Mouse (Mus musculus) testis, adult 2 months (tissue): ENCODE results near the gene Stk25. TPM values are rescaled to one million over a fixed set of nuclear protein-coding genes. Genes with fewer than 3 reads are reported as not detected.

ENCODE experiments used
- H3K27ac ChIP-seq: fragments of 200-500 bp; 2 replicates; pipeline ENCODE4 v1.5.1; 2012; ENCODE audit warnings: low read depth, low read length; ENCODE audit not compliant: control insufficient read depth, insufficient read depth
- H3K27me3 ChIP-seq: fragments of 200-500 bp; 2 replicates; pipeline ENCODE4 v1.6.1; 2012; ENCODE audit warnings: mild to moderate bottlenecking, low read length, moderate library complexity; ENCODE audit not compliant: control insufficient read depth, insufficient read depth
- H3K36me3 ChIP-seq: fragments of 200-500 bp; 2 replicates; pipeline ENCODE4 v1.6.1; 2012; ENCODE audit warnings: mild to moderate bottlenecking, low read length; ENCODE audit not compliant: control insufficient read depth, insufficient read depth
- H3K4me1 ChIP-seq: fragments of 200-500 bp; 2 replicates; pipeline ENCODE4 v1.6.1; 2012; ENCODE audit warnings: low read length; ENCODE audit not compliant: control insufficient read depth, insufficient read depth
- H3K4me3 ChIP-seq: fragments of 200-500 bp; 2 replicates; pipeline ENCODE4 v1.5.1; 2012; ENCODE audit warnings: low read depth, mild to moderate bottlenecking, low read length, moderate library complexity, mixed read lengths; ENCODE audit not compliant: control insufficient read depth
- CTCF ChIP-seq: fragments of 200-500 bp; IDR thresholded peaks from 2 replicates; pipeline ENCODE4 v1.5.1; 2012; ENCODE audit warnings: low read depth, mild to moderate bottlenecking, inconsistent platforms, low read length, moderate library complexity; ENCODE audit not compliant: control insufficient read depth, insufficient read depth, insufficient replicate concordance
- POLR2A ChIP-seq: fragments of 200-500 bp; IDR thresholded peaks from 2 replicates; pipeline ENCODE4 v1.6.1; 2012; ENCODE audit warnings: low read depth, mild to moderate bottlenecking, inconsistent platforms, low read length, moderate library complexity; ENCODE audit not compliant: control insufficient read depth
- polyA plus RNA-seq: library from polyadenylated mRNA; depleted of rRNA; stranded (reverse); fragments of >200 nt; gene quantifications from 2 replicates; pipeline ENCODE4 v1.2.3, GENCODE M21; 2012

The Stk25 gene
- polyA plus RNA-seq, 1 experiment, result 191 TPM

GRCm38 (mm10) chr1:93686961-93687320, 28.5 kb upstream of the Stk25 start:
- no peak for TF ChIP-seq POLR2A
- no peak for TF ChIP-seq CTCF
- no peak overlapping the region; the same call in 1 of the 2 replicates for H3K27ac ChIP-seq
- no peaks in the 10 kb centered on the region for H3K27me3 ChIP-seq
- H3K4me1 ChIP-seq, result peaks cover 13% of the 10 kb centered on the region
- H3K36me3 ChIP-seq, result no peaks in the 10 kb centered on the region
- no peak overlapping the region for H3K4me3 ChIP-seq

- H3K4me3 ChIP-seq, result peak overlapping the region; percentile 60
- TF ChIP-seq CTCF (no peak), POLR2A (no peak)
- peak overlapping the region; percentile 23; the same call in 1 of the 2 replicates for H3K27ac ChIP-seq
- H3K27me3 ChIP-seq, result no peaks in the 10 kb centered on the region
- peaks cover 13% of the 10 kb centered on the region for H3K4me1 ChIP-seq
- no peaks in the 10 kb centered on the region for H3K36me3 ChIP-seq
Measured at GRCm38 (mm10) chr1:93686245-93686960, 27.9 kb upstream of the Stk25 start.

GRCm38 (mm10) chr1:93685401-93686244, 27.2 kb upstream of the Stk25 start, which contains the start of gene Bok:
Bok (plus strand) TSS chr1:93685660.
- H3K4me1 ChIP-seq, result peaks cover 13% of the 10 kb centered on the region
- TF ChIP-seq CTCF (no peak), POLR2A (no peak)
- peak within 1 kb of the TSS; percentile 23; the same call in 1 of the 2 replicates for H3K27ac ChIP-seq

GRCm38 (mm10) chr1:93679889-93680568, 21.6 kb upstream of the Stk25 start:
- no peak overlapping the region for H3K27ac ChIP-seq

More at GRCm38 (mm10) chr1:93685401-93686244, 27.2 kb upstream of the Stk25 start, which contains the start of gene Bok:
- peak within 1 kb of the TSS; percentile 60 for H3K4me3 ChIP-seq
- no peaks in the 10 kb centered on the region for H3K36me3 ChIP-seq
- H3K27me3 ChIP-seq, result no peaks in the 10 kb centered on the region

GRCm38 (mm10) chr1:93678386-93678785, 19.9 kb upstream of the Stk25 start:
- Histone ChIP-seq H3K4me1 (no peaks in the 10 kb centered on the region; the same call in 1 of the 2 replicates), H3K27me3 (no peaks in the 10 kb centered on the region), H3K27ac (no peak overlapping the region), H3K36me3 (no peaks in the 10 kb centered on the region), H3K4me3 (no peak overlapping the region)
- TF ChIP-seq POLR2A (no peak), CTCF (no peak)

More at GRCm38 (mm10) chr1:93679889-93680568, 21.6 kb upstream of the Stk25 start:
- H3K4me1 ChIP-seq, result no peaks in the 10 kb centered on the region
- no peaks in the 10 kb centered on the region for H3K27me3 ChIP-seq
- no peak for TF ChIP-seq CTCF
- no peak for TF ChIP-seq POLR2A
- no peak overlapping the region for H3K4me3 ChIP-seq
- H3K36me3 ChIP-seq, result no peaks in the 10 kb centered on the region

GRCm38 (mm10) chr1:93672682-93673081, 14.2 kb upstream of the Stk25 start:
- TF ChIP-seq POLR2A, result no peak
- no peak for TF ChIP-seq CTCF
- peak overlapping the region; percentile 52; the same call in 1 of the 2 replicates for H3K4me3 ChIP-seq
- no peaks in the 10 kb centered on the region for H3K36me3 ChIP-seq
- H3K27ac ChIP-seq, result no peak overlapping the region
- H3K4me1 ChIP-seq, result peaks cover 15% of the 10 kb centered on the region
- no peaks in the 10 kb centered on the region for H3K27me3 ChIP-seq
